Mouse (Mus musculus): Measurements from ENCODE around the gene Gripap1.
"Not testable (repeated sequence)": the region's sequence is repeated elsewhere in the genome, so short reads cannot be mapped to it uniquely, and the experiment has no call there.

The Gripap1 gene

GRCm38 (mm10) chrX:7797327-7797726 lies 7.8 kb downstream of the Gripap1 start:
- H3K9me3 ChIP-seq (ENCODE audit: low read length), result no peaks in the 10 kb centered on the region
- H3K36me3 ChIP-seq (ENCODE audit: insufficient read depth, low read length), result peaks cover 33% of the 10 kb centered on the region
- no peaks in the 10 kb centered on the region for H3K27me3 ChIP-seq (ENCODE audit: insufficient read depth, low read length)
- 0 out of 2 replicates have a peak, but pooled peaks cover 7% of the 10 kb centered on the region for H3K4me1 ChIP-seq (replicated peaks; ENCODE audit: low read depth, low read length)
- no peak overlapping the region for H3K4me3 ChIP-seq (replicated peaks; ENCODE audit: low read length)
- TF ChIP-seq CTCF (conservative IDR thresholded peaks at IDR 0.05; ENCODE audit: low read length) (no peak), POU5F1 (IDR thresholded peaks at IDR 0.05; ENCODE audit: borderline replicate concordance, low read length) (no peak)

- peaks cover 57% of the 10 kb centered on the region for H3K36me3 ChIP-seq (ENCODE audit: insufficient read depth, low read length)
- not testable (repeated sequence) for H3K9me3 ChIP-seq (ENCODE audit: low read length)
Observed at GRCm38 (mm10) chrX:7802157-7802556, 12.6 kb downstream of the Gripap1 start.

GRCm38 (mm10) chrX:7815016-7815415 lies 25.5 kb downstream of the Gripap1 start:
- H3K9me3 ChIP-seq (ENCODE audit: low read length); H3K4me3 ChIP-seq (replicated peaks; ENCODE audit: low read length); H3K27me3 ChIP-seq (ENCODE audit: insufficient read depth, low read length): not testable (repeated sequence)
- Histone ChIP-seq H3K36me3 (ENCODE audit: insufficient read depth, low read length) (peaks cover 47% of the 10 kb centered on the region), H3K4me1 (replicated peaks; ENCODE audit: low read depth, low read length) (peaks cover 22% of the 10 kb centered on the region)
- peak; percentile 40 for TF ChIP-seq CTCF (conservative IDR thresholded peaks at IDR 0.05; ENCODE audit: low read length)

More at GRCm38 (mm10) chrX:7802157-7802556, 12.6 kb downstream of the Gripap1 start:
- H3K4me1 ChIP-seq (replicated peaks; ENCODE audit: low read depth, low read length); H3K4me3 ChIP-seq (replicated peaks; ENCODE audit: low read length); H3K27me3 ChIP-seq (ENCODE audit: insufficient read depth, low read length): not testable (repeated sequence)

GRCm38 (mm10) chrX:7821865-7822779 lies 32.6 kb downstream of the Gripap1 start, which contains the start of gene Kcnd1:
TSS of gene Kcnd1 (plus strand) at chrX:7822289.
- TF ChIP-seq NANOG (IDR thresholded peaks at IDR 0.05; ENCODE audit: borderline replicate concordance, low read length) (no peak), POU5F1 (IDR thresholded peaks at IDR 0.05; ENCODE audit: borderline replicate concordance, low read length) (no peak)
- Histone ChIP-seq H3K36me3 (ENCODE audit: insufficient read depth, low read length) (peaks cover 37% of the 10 kb centered on the region), H3K9me3 (ENCODE audit: low read length) (no peaks in the 10 kb centered on the region), H3K4me3 (replicated peaks; ENCODE audit: low read length) (peak within 1 kb of the TSS; percentile 77), H3K27me3 (ENCODE audit: insufficient read depth, low read length) (no peaks in the 10 kb centered on the region), H3K4me1 (replicated peaks; ENCODE audit: low read depth, low read length) (peaks cover 31% of the 10 kb centered on the region)

GRCm38 (mm10) chrX:7837146-7837545 lies 47.6 kb downstream of the Gripap1 start:
- H3K4me1 ChIP-seq (replicated peaks; ENCODE audit: low read depth, low read length), result peaks cover 16% of the 10 kb centered on the region
- H3K27me3 ChIP-seq (ENCODE audit: insufficient read depth, low read length), result no peaks in the 10 kb centered on the region
- no peaks in the 10 kb centered on the region for H3K9me3 ChIP-seq (ENCODE audit: low read length)

GRCm38 (mm10) chrX:7840842-7841162 lies 51.2 kb downstream of the Gripap1 start:
- no peaks in the 10 kb centered on the region for H3K9me3 ChIP-seq (ENCODE audit: low read length)
- peaks cover 42% of the 10 kb centered on the region for H3K4me1 ChIP-seq (replicated peaks; ENCODE audit: low read depth, low read length)
- H3K4me3 ChIP-seq (replicated peaks; ENCODE audit: low read length), result peak overlapping the region; percentile 85; the same call in 1 of the 2 replicates
- no peaks in the 10 kb centered on the region for H3K27me3 ChIP-seq (ENCODE audit: insufficient read depth, low read length)
- peaks cover 33% of the 10 kb centered on the region for H3K36me3 ChIP-seq (ENCODE audit: insufficient read depth, low read length)
- TF ChIP-seq CTCF (conservative IDR thresholded peaks at IDR 0.05; ENCODE audit: low read length) (no peak), NANOG (IDR thresholded peaks at IDR 0.05; ENCODE audit: borderline replicate concordance, low read length) (no peak), POU5F1 (IDR thresholded peaks at IDR 0.05; ENCODE audit: borderline replicate concordance, low read length) (no peak)

More at GRCm38 (mm10) chrX:7837146-7837545, 47.6 kb downstream of the Gripap1 start:
- Histone ChIP-seq H3K4me3 (replicated peaks; ENCODE audit: low read length) (no peak overlapping the region), H3K36me3 (ENCODE audit: insufficient read depth, low read length) (peaks cover 29% of the 10 kb centered on the region)
- TF ChIP-seq NANOG (IDR thresholded peaks at IDR 0.05; ENCODE audit: borderline replicate concordance, low read length), result no peak
- no peak for TF ChIP-seq CTCF (conservative IDR thresholded peaks at IDR 0.05; ENCODE audit: low read length)
- TF ChIP-seq POU5F1 (IDR thresholded peaks at IDR 0.05; ENCODE audit: borderline replicate concordance, low read length), result no peak

GRCm38 (mm10) chrX:7841163-7842162 lies 51.9 kb downstream of the Gripap1 start, which contains the start of gene Otud5:
TSS of gene Otud5 (plus strand) at chrX:7841364.
- TF ChIP-seq POU5F1 (IDR thresholded peaks at IDR 0.05; ENCODE audit: borderline replicate concordance, low read length) (no peak), NANOG (IDR thresholded peaks at IDR 0.05; ENCODE audit: borderline replicate concordance, low read length) (no peak), CTCF (conservative IDR thresholded peaks at IDR 0.05; ENCODE audit: low read length) (no peak)
- H3K4me3 ChIP-seq (replicated peaks; ENCODE audit: low read length), result peak within 1 kb of the TSS; percentile 85

GRCm38 (mm10) chrX:7842318-7842717 lies 52.8 kb downstream of the Gripap1 start:
- Histone ChIP-seq H3K9me3 (ENCODE audit: low read length) (no peaks in the 10 kb centered on the region), H3K4me3 (replicated peaks; ENCODE audit: low read length) (peak overlapping the region; percentile 85), H3K4me1 (replicated peaks; ENCODE audit: low read depth, low read length) (peaks cover 43% of the 10 kb centered on the region), H3K27me3 (ENCODE audit: insufficient read depth, low read length) (no peaks in the 10 kb centered on the region), H3K36me3 (ENCODE audit: insufficient read depth, low read length) (peaks cover 33% of the 10 kb centered on the region)
- TF ChIP-seq NANOG (IDR thresholded peaks at IDR 0.05; ENCODE audit: borderline replicate concordance, low read length) (no peak), CTCF (conservative IDR thresholded peaks at IDR 0.05; ENCODE audit: low read length) (no peak), POU5F1 (IDR thresholded peaks at IDR 0.05; ENCODE audit: borderline replicate concordance, low read length) (no peak)

More at GRCm38 (mm10) chrX:7841163-7842162, 51.9 kb downstream of the Gripap1 start, which contains the start of gene Otud5:
- Histone ChIP-seq H3K9me3 (ENCODE audit: low read length) (no peaks in the 10 kb centered on the region), H3K36me3 (ENCODE audit: insufficient read depth, low read length) (peaks cover 31% of the 10 kb centered on the region), H3K4me1 (replicated peaks; ENCODE audit: low read depth, low read length) (peaks cover 43% of the 10 kb centered on the region), H3K27me3 (ENCODE audit: insufficient read depth, low read length) (no peaks in the 10 kb centered on the region)
